Mouse (Mus musculus) c-Kit-negative CD71-positive TER-119-positive erythroid progenitor cells, embryonic 14.5 days (primary cell): ENCODE data around the gene Gm5767.

ENCODE experiments used
- DNase-seq: peaks from one replicate; pipeline ENCODE4 v3.0.0-alpha.2; 2013; ENCODE audit warnings: low read depth, low spot score

Gm5767 gene

DNA sequence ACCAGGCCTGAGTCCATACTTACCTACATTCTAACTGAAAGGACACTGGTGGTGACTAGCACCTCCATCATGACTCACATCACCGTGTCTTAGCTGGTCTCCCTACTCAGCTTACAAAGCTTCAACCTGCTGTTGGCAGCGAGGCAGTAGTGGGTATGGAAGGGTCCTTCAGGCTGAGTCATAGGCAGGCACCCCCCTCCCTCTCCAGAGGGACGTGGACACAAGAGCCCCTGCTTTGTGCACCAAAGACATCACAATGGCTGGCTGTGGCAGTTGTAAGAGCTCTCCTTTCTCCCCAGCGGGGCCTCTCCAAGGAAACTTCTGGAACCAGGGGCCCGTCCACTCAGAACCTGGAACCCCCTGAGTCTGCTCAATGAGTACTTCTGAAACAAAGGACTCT lies at the start of gene Gm5767:
Gene Gm5767, plus strand, starts transcription at position 301 of the 400 bp plus-strand sequence.
- DNase-seq = no peak

- DNase-seq = no peak
Measured at GRCm38 (mm10) chr16:8631428-8631827, 49.1 kb upstream of the Gm5767 start.

DNA sequence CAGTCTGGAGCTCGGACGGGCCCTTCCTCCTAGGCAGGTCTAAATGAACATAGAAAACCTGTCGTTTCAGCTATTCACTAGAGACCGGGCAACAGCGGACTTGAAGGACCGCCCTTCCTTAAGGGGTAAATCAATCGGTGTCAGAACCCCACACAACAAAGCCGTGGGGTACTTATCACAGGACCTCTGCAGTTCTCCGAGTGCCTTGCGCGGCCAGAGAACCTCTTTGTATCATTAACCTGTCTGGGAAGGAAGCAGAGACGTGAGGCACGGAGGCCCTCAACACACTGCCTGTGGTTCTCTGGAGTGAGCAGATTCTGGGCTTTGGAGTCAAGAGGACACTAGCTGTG lies 43.7 kb upstream of the Gm5767 start:
- no peak for DNase-seq

DNA sequence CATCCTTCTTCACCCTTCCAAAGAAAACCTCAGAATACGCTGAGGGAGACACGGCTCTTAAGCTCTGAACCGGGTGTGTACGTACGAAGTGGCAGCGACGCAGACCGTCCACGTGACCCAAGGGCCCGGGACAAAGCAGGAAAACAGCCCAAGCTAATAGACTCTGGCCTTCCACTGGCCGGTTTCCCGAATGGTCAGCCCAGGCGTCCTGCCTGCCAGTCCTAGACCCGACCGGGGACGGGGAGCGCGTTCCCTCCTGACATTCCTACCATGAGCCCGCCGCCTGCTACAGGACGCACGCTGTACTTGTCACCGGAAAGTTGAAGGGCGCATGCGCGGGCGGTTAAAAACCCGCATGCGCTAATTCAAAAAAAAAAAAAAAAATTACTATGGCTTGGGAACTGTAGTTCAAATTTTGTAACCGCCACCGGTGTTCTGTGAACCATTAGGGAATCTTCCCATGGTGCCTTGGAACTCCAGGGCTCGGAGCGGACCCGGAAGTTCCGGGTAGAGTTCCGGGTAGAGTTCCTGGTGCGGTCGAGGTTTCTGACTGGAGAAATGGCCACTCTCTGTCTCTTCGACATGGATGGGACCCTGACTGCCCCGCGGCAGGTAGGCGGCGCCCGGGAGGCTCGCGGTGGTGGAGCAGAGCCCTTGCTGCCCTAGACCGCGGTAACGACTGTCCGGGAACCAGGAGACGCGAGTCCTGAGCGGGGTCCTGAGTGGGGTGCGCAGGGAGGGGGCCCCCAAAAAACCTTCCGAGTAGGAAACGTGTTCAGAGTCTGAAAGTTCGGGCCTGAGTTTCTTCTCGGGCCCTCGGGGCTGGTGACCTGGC lies 43.1 kb upstream of the Gm5767 start, which contains the start of the genes Pmm2 and Tmem186:
Gene Pmm2, plus strand, starts transcription at position 458 of the 835 bp plus-strand sequence.
Gene Tmem186, minus strand, starts transcription at position 496 of the 835 bp plus-strand sequence.
- DNase-seq = peak; percentile 78

- DNase-seq = no peak
Measured at GRCm38 (mm10) chr16:8638131-8638530, 42.4 kb upstream of the Gm5767 start.

GRCm38 (mm10) chr16:8639466-8640191 lies 40.9 kb upstream of the Gm5767 start:
- DNase-seq = no peak

GRCm38 (mm10) chr16:8643855-8644254 lies 36.7 kb upstream of the Gm5767 start:
- peak; percentile 40 for DNase-seq

DNA sequence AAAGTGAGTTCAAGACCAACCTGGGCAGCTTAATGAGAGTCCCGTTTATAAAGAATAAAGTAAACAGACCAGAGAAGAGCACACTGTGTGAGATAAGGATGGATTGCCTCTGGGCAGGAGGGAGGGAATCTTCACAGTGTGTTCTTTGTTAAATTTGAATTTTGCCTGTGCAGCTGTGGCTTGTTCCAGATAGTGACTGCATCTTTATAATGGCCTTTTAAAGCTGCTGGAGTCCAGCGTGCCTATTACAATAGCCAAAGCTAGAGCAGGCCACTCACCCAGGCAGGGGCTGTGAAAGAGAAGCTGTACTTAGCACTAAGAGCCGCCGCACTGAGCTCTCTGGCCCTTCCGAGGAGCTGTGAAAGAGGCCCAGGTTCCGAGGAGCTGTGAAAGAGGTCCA lies 35.0 kb upstream of the Gm5767 start:
- DNase-seq = no peak

GRCm38 (mm10) chr16:8650007-8650406 lies 30.6 kb upstream of the Gm5767 start:
- no peak for DNase-seq

DNA sequence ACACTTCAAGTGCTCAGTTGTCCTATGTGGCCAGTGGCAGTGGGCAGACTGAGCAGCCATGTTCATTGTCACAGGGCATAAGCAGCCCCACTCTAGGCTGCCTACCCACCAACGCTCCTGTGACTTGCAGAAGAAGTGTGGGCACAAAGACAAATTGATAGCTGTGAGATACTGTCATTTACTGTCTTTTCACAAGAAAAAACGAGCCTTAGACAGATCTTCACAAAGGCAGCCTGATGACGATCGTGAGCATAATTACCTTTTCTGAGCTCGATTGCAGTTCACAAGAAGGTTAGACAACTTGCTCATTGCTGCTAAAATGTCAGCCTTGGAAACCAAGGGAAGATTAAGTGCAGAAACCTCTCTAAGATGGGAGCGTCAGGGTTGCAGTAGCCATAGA lies 25.5 kb upstream of the Gm5767 start:
- no peak for DNase-seq

GRCm38 (mm10) chr16:8655599-8655998 lies 25.0 kb upstream of the Gm5767 start:
- no peak for DNase-seq

GRCm38 (mm10) chr16:8656256-8656655 lies 24.3 kb upstream of the Gm5767 start:
- DNase-seq = no peak

DNA sequence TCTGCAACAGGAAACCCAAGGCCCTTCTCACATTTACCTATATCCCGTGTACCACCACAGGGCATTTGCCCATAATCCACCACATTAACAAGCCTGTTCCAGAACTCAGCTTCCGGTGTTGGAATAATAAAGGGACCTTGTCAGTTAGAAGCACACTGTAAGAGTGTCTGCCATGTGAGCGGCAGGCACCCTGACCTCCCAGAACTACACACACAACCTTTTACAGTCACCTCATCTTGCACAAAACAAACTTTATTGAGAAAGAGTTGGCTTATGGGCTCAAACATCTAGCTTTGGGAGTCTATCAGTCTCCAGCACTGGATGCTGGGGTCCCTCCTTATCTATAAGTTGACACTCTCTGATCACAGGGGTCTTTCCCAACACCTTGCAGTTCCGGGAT lies 22.2 kb upstream of the Gm5767 start:
- no peak for DNase-seq

GRCm38 (mm10) chr16:8658764-8659163 lies 21.8 kb upstream of the Gm5767 start:
- no peak for DNase-seq

DNA sequence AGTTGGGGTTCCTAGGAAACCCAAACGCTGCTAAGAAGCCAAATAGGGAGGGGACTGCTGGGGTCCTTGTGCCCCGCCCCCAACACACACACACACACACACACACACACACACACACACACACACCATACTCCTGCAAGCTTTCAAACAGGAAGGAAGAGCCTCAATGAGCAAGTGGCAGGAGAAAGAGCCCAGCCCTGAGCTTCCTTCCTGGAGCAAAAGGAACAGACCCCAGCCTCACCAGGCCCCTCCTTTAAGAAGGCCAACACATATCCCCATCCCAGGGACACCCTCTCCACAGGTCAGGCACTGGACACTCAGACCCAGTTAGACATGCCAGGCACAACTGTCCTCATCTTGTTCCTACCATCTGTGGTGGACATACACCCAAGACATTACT lies 17.5 kb upstream of the Gm5767 start:
- DNase-seq = no peak

DNA sequence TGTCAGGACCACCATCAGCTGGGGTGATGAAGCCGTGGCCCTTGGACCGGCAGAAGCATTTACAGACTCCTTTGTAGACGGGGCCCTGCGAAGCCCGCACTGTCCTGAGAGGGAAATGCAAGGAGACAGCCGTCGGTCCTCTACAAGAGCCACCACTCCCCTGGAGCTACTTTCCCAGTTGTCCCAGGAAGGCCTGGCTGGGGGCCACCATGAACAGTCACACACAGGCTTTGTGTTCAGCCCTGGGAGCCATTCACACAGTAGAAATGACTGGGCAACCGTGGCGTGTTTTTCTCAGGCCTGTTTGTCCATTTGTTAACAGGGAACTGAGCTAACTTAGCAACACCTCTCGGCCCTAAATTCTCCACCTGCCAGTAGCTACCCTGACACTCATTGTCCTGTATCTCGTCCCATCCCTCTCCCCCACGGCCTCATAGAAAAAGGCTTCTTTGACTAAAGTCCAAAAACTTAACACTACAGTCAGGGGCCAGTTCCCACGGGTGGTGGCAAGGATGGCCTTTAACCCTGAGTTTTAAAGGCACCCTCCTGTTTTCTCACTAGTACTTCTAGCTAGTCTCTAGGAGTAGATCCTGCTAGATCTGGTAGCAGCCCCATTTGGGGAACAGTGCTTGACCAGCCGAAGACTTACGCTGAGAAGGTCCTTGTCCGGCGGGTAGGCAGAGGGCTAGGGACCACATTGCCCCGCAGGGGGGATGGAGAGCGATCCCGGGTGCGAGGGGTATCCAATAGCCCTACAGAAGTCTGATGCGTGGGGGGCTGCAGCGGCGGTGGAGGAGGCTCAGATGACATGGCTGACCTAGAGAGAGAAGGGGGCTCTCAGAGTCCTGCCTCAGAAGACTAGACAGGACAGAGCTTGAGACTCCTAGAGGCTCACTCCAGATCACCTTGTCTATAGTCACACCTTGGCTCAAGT lies 16.7 kb upstream of the Gm5767 start:
- DNase-seq = no peak

GRCm38 (mm10) chr16:8665367-8665766 lies 15.2 kb upstream of the Gm5767 start:
- no peak for DNase-seq

- DNase-seq = no peak
Measured at GRCm38 (mm10) chr16:8666452-8666851, 14.1 kb upstream of the Gm5767 start.

GRCm38 (mm10) chr16:8667261-8667660 lies 13.3 kb upstream of the Gm5767 start:
- no peak for DNase-seq

DNA sequence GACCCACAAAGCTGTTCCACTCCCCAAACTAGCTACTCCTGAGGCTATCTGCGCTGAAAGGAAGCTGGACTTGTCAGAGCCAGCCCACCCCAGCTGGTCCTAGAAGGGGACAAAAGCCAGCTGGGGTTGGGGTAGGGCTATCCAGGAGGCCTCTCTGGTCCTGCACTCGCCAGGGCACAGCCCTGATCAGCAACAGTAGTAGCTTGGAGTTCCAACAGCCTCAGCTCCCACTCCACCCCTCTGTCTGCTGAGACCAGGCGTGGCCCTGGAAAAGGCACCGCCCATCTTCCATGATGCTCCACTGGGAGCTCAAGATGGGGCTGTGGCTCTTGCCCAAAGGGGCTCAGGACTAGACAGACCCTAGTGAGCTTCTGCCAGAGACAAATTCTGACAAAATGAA lies 12.8 kb upstream of the Gm5767 start:
- no peak for DNase-seq

GRCm38 (mm10) chr16:8668386-8668785 lies 12.2 kb upstream of the Gm5767 start:
- DNase-seq = no peak

DNA sequence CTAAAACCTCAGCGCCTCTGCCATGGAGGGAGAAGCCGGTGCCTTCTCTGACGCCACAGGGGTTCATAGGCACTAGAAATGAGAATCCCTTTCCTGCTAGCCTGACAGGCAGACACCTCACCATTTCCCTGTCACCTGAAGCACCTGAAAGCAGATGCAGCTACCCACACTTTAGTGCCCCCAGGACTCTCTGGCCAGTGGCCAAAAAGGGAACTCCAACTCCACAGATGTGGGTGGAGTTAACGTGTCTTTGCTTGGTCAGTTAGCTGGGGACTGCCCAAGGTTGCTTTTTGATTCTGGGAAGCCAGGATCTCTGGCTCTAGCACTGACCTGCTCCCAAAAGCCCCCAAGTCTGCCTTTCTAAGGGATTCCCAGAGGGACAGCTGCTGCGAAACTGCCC lies 11.1 kb upstream of the Gm5767 start:
- no peak for DNase-seq
